Mouse (Mus musculus): ENCODE results near the gene Zfp467. TPM values are rescaled to one million over a fixed set of nuclear protein-coding genes. Genes with fewer than 3 reads are reported as not detected.

Gene Zfp467
- 31.4 and 37.1 TPM in 2 replicates for polyA plus RNA-seq (2012; rRNA removed)

GRCm38 (mm10) chr6:48445181-48446101 is at the start of gene Zfp467:
Gene Zfp467, minus strand, starts transcription at chr6:48445825.

GRCm38 (mm10) chr6:48447929-48448328 is 2.3 kb upstream of the Zfp467 start, which contains the start of gene Sspo:
Gene Sspo, plus strand, starts transcription at chr6:48448229.

GRCm38 (mm10) chr6:48395105-48396007 is 50.3 kb downstream of the Zfp467 start, which contains the start of gene Krba1:
Gene Krba1, plus strand, starts transcription at chr6:48395586.

Other genes starting within 250 kb of the Zfp467 start
- 44.1 and 44.3 TPM in 2 replicates for gene Krba1, start 50.2 kb downstream of the Zfp467 start, polyA plus RNA-seq (2012; rRNA removed)
- gene Sspo, start 2.4 kb upstream of the Zfp467 start, polyA plus RNA-seq (2012; rRNA removed) = 2.3 and 2.8 TPM in 2 replicates
- 317 and 323 TPM in 2 replicates for gene Atp6v0e2, start 91.8 kb upstream of the Zfp467 start, polyA plus RNA-seq (2012; rRNA removed)
- 24.9 and 28.4 TPM in 2 replicates for gene Lrrc61, start 109.0 kb upstream of the Zfp467 start, polyA plus RNA-seq (2012; rRNA removed)
- 7.5 and 9.4 TPM in 2 replicates for gene Rarres2, start 127.0 kb upstream of the Zfp467 start, polyA plus RNA-seq (2012; rRNA removed)
- gene Gm45021, start 143.8 kb upstream of the Zfp467 start, polyA plus RNA-seq (2012; rRNA removed) = 0.41 TPM in 1 of 2 replicates, not detected in the other
- gene Repin1, start 148.1 kb upstream of the Zfp467 start, polyA plus RNA-seq (2012; rRNA removed) = 47.3 and 49.6 TPM in 2 replicates
- gene Gm44965, start 148.1 kb upstream of the Zfp467 start, polyA plus RNA-seq (2012; rRNA removed) = not detected in 2 replicates
- gene Zfp775, start 156.2 kb upstream of the Zfp467 start, polyA plus RNA-seq (2012; rRNA removed) = 10.4 and 11.7 TPM in 2 replicates
- gene AI854703, start 180.9 kb upstream of the Zfp467 start, polyA plus RNA-seq (2012; rRNA removed) = 22.4 and 24.2 TPM in 2 replicates
- 1.5 and 1.7 TPM in 2 replicates for gene Gimap8, start 201.4 kb upstream of the Zfp467 start, polyA plus RNA-seq (2012; rRNA removed)
- gene Gimap9, start 230.3 kb upstream of the Zfp467 start, polyA plus RNA-seq (2012; rRNA removed) = 1.6 and 1.8 TPM in 2 replicates
- gene Gimap4, start 238.7 kb upstream of the Zfp467 start, polyA plus RNA-seq (2012; rRNA removed) = 0.91 and 1.2 TPM in 2 replicates